Mouse (Mus musculus) heart, postnatal 0 days (tissue): ENCODE data around the gene Gchfr.

Experiments
- CTCF ChIP-seq: IDR thresholded peaks from 2 replicates; pipeline ENCODE4 v1.5.1; 2016; ENCODE audit warnings: antibody characterized with exemption, control low read depth, low read depth
- EP300 ChIP-seq: IDR thresholded peaks from 2 replicates; pipeline ENCODE4 v1.6.1; 2016; ENCODE audit warnings: antibody characterized with exemption, low read depth

DNA sequence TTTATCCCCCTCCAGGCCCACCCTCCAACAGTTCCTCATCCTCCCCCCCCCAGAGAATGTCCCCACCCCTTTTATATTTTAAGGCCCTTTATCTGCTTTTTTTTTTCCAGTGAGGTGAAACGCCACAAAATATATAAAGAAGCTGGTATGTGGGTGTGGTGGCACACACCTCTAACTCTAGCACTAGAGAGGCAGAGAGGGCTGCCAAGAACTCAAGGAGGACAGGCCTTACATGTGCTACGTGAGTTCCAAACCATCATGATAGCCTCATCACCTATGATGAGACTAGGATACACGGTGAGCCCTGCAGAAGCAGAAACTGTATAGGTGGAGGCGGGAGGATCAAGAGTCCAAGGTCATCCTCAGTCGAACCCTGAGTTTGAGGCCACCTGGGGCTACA is 23.4 kb downstream of the Gchfr start:
- TF ChIP-seq CTCF (no peak), EP300 (no peak)
